Mouse (Mus musculus) thymus, adult 2 months (tissue): ENCODE data around the gene Olfr1115.

ENCODE experiments used
- CTCF ChIP-seq: fragments of 200-500 bp; IDR thresholded peaks from 2 replicates; pipeline ENCODE4 v1.5.1; 2012; ENCODE audit warnings: mild to moderate bottlenecking, control low read depth, low read length, moderate library complexity, borderline replicate concordance; ENCODE audit not compliant: control insufficient read depth, poor library complexity, insufficient read depth; ENCODE audit errors: extremely low read depth
- POLR2A ChIP-seq: fragments of 200-500 bp; IDR thresholded peaks from 2 replicates; pipeline ENCODE4 v1.6.1; 2012; ENCODE audit warnings: mild to moderate bottlenecking, low read length, control low read depth, moderate library complexity; ENCODE audit not compliant: control insufficient read depth, poor library complexity, insufficient read depth; ENCODE audit errors: extremely low read depth

GRCm38 (mm10) chr2:87208670-87209069 lies 39.1 kb upstream of the Olfr1115 start, which contains the start of gene Olfr1113:
- TF ChIP-seq CTCF (no peak), POLR2A (no peak)
